Mouse (Mus musculus): ENCODE results near the gene Lim2. TPM values are rescaled to one million over a fixed set of nuclear protein-coding genes. Genes with fewer than 3 reads are reported as not detected.

The Lim2 gene
- not detected in 2 replicates for polyA plus RNA-seq (2012; rRNA removed; ENCODE audit: low replicate concordance)

DNA sequence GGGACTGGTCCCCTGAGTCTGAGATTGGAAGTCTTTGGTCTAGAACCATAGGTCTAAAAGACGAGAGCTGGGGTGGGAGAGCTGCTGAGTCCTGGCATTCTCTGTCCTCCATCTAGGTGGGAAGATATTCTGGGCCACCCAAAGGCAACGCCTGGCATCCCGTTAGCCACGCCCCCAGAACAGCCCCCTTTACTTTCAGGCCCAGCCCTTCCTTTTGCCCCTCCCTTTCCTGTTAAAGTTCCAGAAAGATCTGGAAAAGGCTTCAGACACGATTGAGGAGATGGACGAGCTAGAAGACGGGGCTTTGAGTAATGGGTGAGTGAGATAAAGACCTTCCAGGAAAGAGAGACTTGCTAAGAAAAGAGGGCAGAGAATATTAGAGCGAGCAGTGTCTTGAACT lies at the start of gene Lim2:
Gene Lim2 (plus strand): TSS at position 265 of the 400 bp plus-strand sequence.

DNA sequence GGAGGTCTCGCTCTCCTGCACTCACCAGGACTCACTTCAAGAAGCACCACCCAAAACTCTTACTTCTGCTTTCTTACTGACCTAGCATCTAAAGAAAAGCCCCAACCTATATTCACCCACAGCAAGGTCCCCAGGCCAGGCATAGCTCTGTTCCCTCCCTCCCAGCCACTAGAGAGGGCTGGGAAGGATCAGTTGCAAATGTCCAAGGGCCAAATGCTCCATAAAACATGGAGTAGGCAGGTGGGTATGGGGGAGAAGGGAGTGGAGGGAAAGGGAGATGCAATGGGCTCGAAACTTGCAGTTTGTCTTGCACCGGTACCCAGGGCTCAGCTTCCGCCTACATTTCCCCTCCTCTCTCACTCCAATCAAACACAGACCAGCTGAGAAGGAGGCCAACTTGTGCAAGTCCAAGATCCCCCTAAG lies 19.3 kb upstream of the Lim2 start, which contains the start of gene Siglecg:
Gene Siglecg (plus strand): TSS at position 74 of the 423 bp plus-strand sequence.

DNA sequence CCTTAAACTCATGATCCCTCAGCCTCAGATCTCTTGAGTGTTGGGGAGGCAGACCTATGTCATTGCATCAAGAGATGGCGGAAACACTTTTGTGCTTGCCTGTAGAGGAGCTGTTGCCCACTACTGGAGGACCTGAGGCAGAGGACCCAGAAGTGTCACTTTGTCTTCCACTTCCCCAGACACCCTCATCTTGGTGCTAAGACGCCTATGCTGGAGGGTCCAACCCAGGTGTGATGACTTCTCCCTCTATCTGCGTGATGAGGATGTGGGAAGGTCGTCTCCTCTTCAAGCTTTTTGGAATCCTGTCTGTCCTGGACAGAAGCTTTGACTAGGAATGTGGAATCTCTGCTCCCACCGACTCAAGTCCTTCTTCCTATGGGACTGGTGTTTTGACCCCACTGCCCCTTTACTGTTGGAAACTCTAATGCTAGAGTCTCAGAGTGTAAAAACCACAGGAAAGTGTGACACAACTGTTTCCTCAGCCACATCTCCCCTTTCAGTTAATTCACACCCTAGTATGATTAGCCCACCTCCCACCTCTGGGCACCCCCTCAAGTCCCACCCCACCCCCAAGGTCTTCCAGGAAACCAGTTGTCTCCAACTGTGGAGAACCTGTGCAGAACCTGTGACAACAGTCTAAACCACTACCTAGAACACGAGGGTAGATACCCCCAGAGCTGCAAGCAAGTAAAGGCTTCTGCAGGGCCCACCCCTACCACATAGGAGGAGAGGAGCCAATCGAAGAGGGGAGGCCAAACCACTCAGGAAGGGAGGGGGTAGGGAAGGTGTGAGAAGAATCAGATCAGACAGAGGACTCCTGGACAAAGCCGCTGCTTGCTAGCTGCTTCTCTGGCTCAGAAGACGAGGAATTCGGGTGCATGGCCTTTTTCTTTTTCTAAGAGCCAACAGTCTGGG lies 9.1 kb downstream of the Lim2 start, which contains the start of gene Nkg7:
Gene Nkg7 (plus strand): TSS at position 733 of the 915 bp plus-strand sequence.

GRCm38 (mm10) chr7:43440482-43440881 lies 13.0 kb downstream of the Lim2 start, which contains the start of gene Cldnd2:
Cldnd2 (plus strand) TSS chr7:43440782.

GRCm38 (mm10) chr7:43443917-43444293 lies 16.4 kb downstream of the Lim2 start, which contains the start of the genes Etfb and Gm45233:
Etfb (plus strand) TSS chr7:43444083.
Gm45233 (plus strand) TSS chr7:43444128.

GRCm38 (mm10) chr7:43462851-43463250 lies 35.4 kb downstream of the Lim2 start, which contains the start of gene Vsig10l:
Vsig10l (plus strand) TSS chr7:43463151.

Other genes starting within 250 kb of the Lim2 start
- 0.32 and 0.33 TPM in 2 replicates for gene Zfp715, start 114.4 kb upstream of the Lim2 start, polyA plus RNA-seq (2012; rRNA removed; ENCODE audit: low replicate concordance)
- gene Siglecf, start 76.3 kb upstream of the Lim2 start, polyA plus RNA-seq (2012; rRNA removed; ENCODE audit: low replicate concordance) = 2.5 and 2.7 TPM in 2 replicates
- 1.4 and 6.1 TPM in 2 replicates for gene Siglecg, start 19.5 kb upstream of the Lim2 start, polyA plus RNA-seq (2012; rRNA removed; ENCODE audit: low replicate concordance)
- 7.4 and 37.4 TPM in 2 replicates for gene Nkg7, start 9.4 kb downstream of the Lim2 start, polyA plus RNA-seq (2012; rRNA removed; ENCODE audit: low replicate concordance)
- not detected in 2 replicates for gene Cldnd2, start 13.1 kb downstream of the Lim2 start, polyA plus RNA-seq (2012; rRNA removed; ENCODE audit: low replicate concordance)
- gene Etfb, start 16.4 kb downstream of the Lim2 start, polyA plus RNA-seq (2012; rRNA removed; ENCODE audit: low replicate concordance) = 33.2 and 35.1 TPM in 2 replicates
- 0.16 TPM in 1 of 2 replicates, not detected in the other for gene Gm45233, start 16.5 kb downstream of the Lim2 start, polyA plus RNA-seq (2012; rRNA removed; ENCODE audit: low replicate concordance)
- gene Vsig10l, start 35.5 kb downstream of the Lim2 start, polyA plus RNA-seq (2012; rRNA removed; ENCODE audit: low replicate concordance) = 2.7 and 3.0 TPM in 2 replicates
- gene Iglon5, start 62.4 kb downstream of the Lim2 start, polyA plus RNA-seq (2012; rRNA removed; ENCODE audit: low replicate concordance) = 1.6 and 1.9 TPM in 2 replicates
- not detected in 2 replicates for gene 4931406B18Rik, start 78.3 kb downstream of the Lim2 start, polyA plus RNA-seq (2012; rRNA removed; ENCODE audit: low replicate concordance)
- gene Cd33, start 116.8 kb downstream of the Lim2 start, polyA plus RNA-seq (2012; rRNA removed; ENCODE audit: low replicate concordance) = 1.4 and 3.5 TPM in 2 replicates
- gene Zfp658, start 134.6 kb downstream of the Lim2 start, polyA plus RNA-seq (2012; rRNA removed; ENCODE audit: low replicate concordance) = 0.15 TPM in 2 replicates
- 0.14 and 0.43 TPM in 2 replicates for gene Zfp719, start 151.9 kb downstream of the Lim2 start, polyA plus RNA-seq (2012; rRNA removed; ENCODE audit: low replicate concordance)
- 0.22 TPM in 1 of 2 replicates, not detected in the other for gene Zfp819, start 179.5 kb downstream of the Lim2 start, polyA plus RNA-seq (2012; rRNA removed; ENCODE audit: low replicate concordance)
- gene Ceacam18, start 207.0 kb downstream of the Lim2 start, polyA plus RNA-seq (2012; rRNA removed; ENCODE audit: low replicate concordance) = 46.9 and 47.2 TPM in 2 replicates
- 2.9 and 5.0 TPM in 2 replicates for gene Siglece, start 232.5 kb downstream of the Lim2 start, polyA plus RNA-seq (2012; rRNA removed; ENCODE audit: low replicate concordance)
- 7.8 and 10.7 TPM in 2 replicates for gene Ctu1, start 244.3 kb downstream of the Lim2 start, polyA plus RNA-seq (2012; rRNA removed; ENCODE audit: low replicate concordance)

All from duodenum, adult 2 months (tissue).